Mouse (Mus musculus) MEL (cell line): ENCODE measurements around the gene Cd99l2.

ENCODE experiments used
- BHLHE40 ChIP-seq: IDR thresholded peaks from 2 replicates; pipeline ENCODE4 v1.6.1; 2012; ENCODE audit warnings: low read depth, mild to moderate bottlenecking, inconsistent platforms, low read length, improper control_type of control experiment, borderline replicate concordance
- CTCF ChIP-seq, 3 experiments: IDR thresholded peaks in 2 of 3; conservative IDR thresholded peaks in 1 of 3; 2 replicates each; pipeline ENCODE4 v1.5.1; 2011 to 2012; ENCODE audit warnings: low read length in 3 of 3, low read depth in 2 of 3, mild to moderate bottlenecking in 2 of 3, improper control_type of control experiment in 1 of 3, inconsistent platforms in 1 of 3, mixed read lengths in 1 of 3, moderate library complexity in 1 of 3; ENCODE audit not compliant: control insufficient read depth in 1 of 3, insufficient read depth in 1 of 3, poor library complexity in 1 of 3, severe bottlenecking in 1 of 3
- EP300 ChIP-seq, 2 experiments: IDR thresholded peaks; 2 replicates each; pipeline ENCODE4 v1.6.1; 2011; ENCODE audit warnings: improper control_type of control experiment in 2 of 2, low read length in 2 of 2, low read depth in 1 of 2, mild to moderate bottlenecking in 1 of 2
- KAT2A ChIP-seq: conservative IDR thresholded peaks from 2 replicates; pipeline ENCODE4 v1.6.1; 2012; ENCODE audit warnings: low read depth, low read length, improper control_type of control experiment, inconsistent platforms
- MAFK ChIP-seq: IDR thresholded peaks from 2 replicates; pipeline ENCODE4 v1.6.1; 2011; ENCODE audit warnings: low read depth, mild to moderate bottlenecking, low read length, improper control_type of control experiment, borderline replicate concordance
- POLR2A ChIP-seq, 2 experiments: IDR thresholded peaks; 2 replicates each; pipeline ENCODE4 v1.6.1; 2011 to 2012; ENCODE audit warnings: low read length in 2 of 2, mild to moderate bottlenecking in 2 of 2, control low read depth in 1 of 2, improper control_type of control experiment in 1 of 2, low read depth in 1 of 2, moderate library complexity in 1 of 2; ENCODE audit not compliant: control insufficient read depth in 1 of 2, insufficient read depth in 1 of 2, poor library complexity in 1 of 2
- TCF12 ChIP-seq: IDR thresholded peaks from 2 replicates; pipeline ENCODE4 v1.6.1; 2014; ENCODE audit warnings: low read depth, mild to moderate bottlenecking, inconsistent platforms, low read length, improper control_type of control experiment, moderate library complexity
- UBTF ChIP-seq: IDR thresholded peaks from 2 replicates; pipeline ENCODE4 v1.6.1; 2012; ENCODE audit warnings: low read depth, mild to moderate bottlenecking, inconsistent platforms, low read length, improper control_type of control experiment, moderate library complexity, borderline replicate concordance; ENCODE audit not compliant: insufficient read depth
- USF2 ChIP-seq, 2 experiments: IDR thresholded peaks; 2 replicates each; pipeline ENCODE4 v1.6.1; 2011 to 2012; ENCODE audit warnings: improper control_type of control experiment in 2 of 2, low read length in 2 of 2, borderline replicate concordance in 1 of 2, inconsistent platforms in 1 of 2, low read depth in 1 of 2, mild to moderate bottlenecking in 1 of 2; ENCODE audit not compliant: insufficient read depth in 1 of 2
- ZKSCAN1 ChIP-seq: IDR thresholded peaks from 2 replicates; pipeline ENCODE4 v1.6.1; 2012; ENCODE audit warnings: low read depth, mild to moderate bottlenecking, inconsistent platforms, low read length, improper control_type of control experiment, moderate library complexity

GRCm38 (mm10) chrX:71537791-71538190 lies 45.1 kb upstream of the Cd99l2 start:
- TF ChIP-seq MAFK = no peak
- no peak for TF ChIP-seq ZKSCAN1
- TF ChIP-seq TCF12 = no peak
- no peak for TF ChIP-seq POLR2A (IDR thresholded peaks at IDR 0.05; ENCODE audit: control insufficient read depth in 1 of 2, insufficient read depth in 1 of 2, low read depth in 1 of 2, low read length in 2 of 2, poor library complexity in 1 of 2)
- TF ChIP-seq EP300 (IDR thresholded peaks at IDR 0.05; ENCODE audit: low read depth in 1 of 2, low read length in 2 of 2) = no peak
- TF ChIP-seq BHLHE40 = no peak
- TF ChIP-seq KAT2A = no peak
- no peak for TF ChIP-seq CTCF (IDR thresholded peaks at IDR 0.05 in 2 of 3, conservative IDR thresholded peaks at IDR 0.05 in 1 of 3; ENCODE audit: control insufficient read depth in 1 of 3, insufficient read depth in 1 of 3, low read depth in 2 of 3, low read length in 3 of 3, poor library complexity in 1 of 3, severe bottlenecking in 1 of 3)
- TF ChIP-seq UBTF = no peak
- TF ChIP-seq USF2 (IDR thresholded peaks at IDR 0.05; ENCODE audit: borderline replicate concordance in 1 of 2, insufficient read depth in 1 of 2, low read depth in 1 of 2, low read length in 2 of 2) = no peak
